Mouse (Mus musculus): ENCODE data around the gene Dohh.
A peak's percentile ranks its signal among the peaks of the same experiment; 100 is the strongest.

The Dohh gene

DNA sequence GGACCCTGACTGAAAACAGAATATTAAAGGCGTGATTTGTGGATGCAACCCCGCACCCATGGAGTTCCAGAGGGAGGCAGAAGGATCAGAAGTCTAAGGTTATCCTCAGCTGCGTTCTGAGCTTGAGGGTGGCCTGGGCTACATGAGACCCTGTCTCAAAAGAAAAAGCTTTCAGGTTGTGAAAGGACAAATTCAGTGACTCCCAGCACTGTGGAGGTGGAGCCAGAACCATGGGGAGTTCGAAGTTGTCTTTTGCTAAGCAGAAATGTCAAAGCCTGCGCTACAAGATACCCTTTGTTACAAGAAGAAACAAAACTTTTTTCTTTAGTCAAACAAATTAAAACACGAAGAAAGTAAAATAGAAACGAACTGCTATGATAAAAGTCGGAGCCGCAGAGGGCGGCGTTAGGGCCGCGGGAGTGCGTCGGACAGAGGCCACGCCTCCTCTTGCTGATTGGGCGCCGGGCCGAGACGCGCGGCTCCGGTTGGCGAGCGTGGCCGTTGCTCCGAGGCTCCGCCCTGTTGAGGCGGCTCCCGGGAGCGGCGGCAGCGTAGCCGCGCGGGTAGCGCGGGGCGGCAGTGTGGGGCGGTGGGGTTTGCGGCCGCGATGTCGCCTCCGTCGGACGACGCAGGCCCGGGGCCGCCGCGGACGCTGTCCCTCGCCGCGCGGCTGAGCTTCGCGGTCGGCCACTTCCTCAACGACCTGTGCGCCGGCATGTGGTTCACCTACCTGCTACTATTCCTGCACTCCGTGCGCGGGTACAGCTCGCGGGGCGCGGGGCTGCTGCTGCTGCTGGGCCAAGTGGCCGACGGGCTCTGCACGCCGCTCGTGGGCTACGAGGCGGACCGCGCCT lies 27.0 kb upstream of the Dohh start, which contains the start of gene Mfsd12:
Mfsd12 (plus strand) TSS at position 501 of the 854 bp plus-strand sequence.
- DNase-seq (ENCODE audit: low read depth, low spot score): peak; percentile 83

DNA sequence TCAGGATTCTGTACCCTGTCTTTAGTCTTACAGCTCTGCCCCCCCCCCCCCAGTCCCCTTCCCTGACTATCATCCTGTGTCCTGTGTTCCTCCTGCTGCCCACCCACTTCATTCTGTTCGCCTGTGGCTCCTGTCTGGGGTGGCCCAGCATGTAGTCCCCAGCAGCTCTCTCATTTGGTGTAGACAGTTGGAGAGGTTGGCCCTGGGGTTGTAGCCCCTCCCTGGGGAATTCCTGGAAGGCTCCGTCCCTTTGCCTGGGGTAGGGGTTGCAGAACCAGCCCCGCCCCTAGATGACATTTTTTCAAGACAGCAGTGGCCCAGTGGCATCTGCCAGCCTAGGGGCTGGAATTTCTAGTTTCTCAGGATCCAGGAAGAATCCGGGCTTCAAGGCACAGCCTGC lies 26.0 kb upstream of the Dohh start:
- no peak for DNase-seq (ENCODE audit: low read depth, low spot score)

DNA sequence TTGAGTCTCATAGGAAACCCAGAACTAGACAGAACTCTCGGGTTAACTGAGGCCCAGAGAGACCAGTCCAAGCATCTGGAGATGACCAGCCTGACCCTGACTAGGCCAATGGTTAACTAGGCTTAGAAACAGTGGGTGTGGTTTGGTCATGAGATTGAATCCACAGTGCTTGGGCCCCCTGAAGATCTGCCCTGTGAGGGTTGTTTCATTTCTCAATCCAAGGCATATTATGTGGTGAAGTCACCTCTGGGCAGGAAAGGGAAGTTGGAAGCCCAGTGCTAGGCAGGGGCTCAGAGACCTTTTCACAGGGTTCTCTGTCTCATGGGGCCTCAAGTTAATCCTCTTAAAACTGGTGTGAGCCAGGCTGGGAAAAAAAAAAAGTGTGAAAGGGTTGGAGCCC lies 25.4 kb upstream of the Dohh start:
- no peak for DNase-seq (ENCODE audit: low read depth, low spot score)

DNA sequence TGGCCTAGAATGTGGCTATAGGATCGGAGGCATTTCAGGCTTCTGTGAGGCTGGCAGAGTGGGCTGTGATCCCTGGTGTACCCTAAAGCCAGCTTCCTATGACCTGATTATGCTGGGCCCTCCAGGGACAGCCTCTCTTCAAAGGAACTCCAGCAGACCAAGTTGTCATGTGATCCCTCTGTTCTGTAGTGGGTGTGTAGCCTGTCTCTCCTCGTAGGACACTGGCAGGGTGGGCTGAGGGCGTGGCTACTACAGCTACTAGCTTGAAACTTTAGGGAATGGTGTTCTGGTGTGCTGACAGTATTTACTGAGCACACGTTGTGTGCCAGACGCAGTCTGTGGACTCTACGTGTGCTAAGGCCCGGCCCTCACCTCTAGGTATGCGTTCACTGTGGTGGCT lies 23.5 kb upstream of the Dohh start:
- DNase-seq (ENCODE audit: low read depth, low spot score): no peak

DNA sequence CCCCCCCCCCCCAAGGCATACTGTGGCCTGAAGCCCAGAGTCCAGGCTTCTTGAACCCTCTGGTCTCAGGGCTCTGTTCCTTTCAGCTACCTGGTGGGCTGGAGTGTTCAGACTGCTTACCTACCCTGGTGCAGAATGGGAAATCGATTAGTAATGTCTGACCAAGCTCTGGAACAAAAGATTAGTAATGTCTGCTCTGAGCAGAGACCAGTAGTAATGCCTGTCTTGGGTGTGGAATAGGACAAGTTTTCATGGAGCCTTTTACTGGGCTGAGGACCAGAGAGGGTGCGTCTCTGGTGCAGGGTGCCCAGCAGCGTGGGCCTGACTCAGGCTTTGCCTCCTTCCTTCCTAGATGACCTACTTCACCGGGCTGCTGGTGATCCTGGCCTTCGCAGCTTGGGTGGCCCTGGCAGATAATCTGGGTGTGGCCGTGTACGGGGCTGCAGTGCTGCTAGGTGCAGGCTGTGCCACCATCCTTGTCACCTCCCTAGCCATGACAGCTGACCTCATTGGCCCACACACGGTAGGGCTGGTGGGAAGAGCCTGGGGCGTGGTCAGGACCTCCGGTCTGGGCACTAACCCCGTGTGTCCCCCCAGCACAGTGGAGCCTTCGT lies 21.8 kb upstream of the Dohh start:
- DNase-seq (ENCODE audit: low read depth, low spot score): peak; percentile 77

DNA sequence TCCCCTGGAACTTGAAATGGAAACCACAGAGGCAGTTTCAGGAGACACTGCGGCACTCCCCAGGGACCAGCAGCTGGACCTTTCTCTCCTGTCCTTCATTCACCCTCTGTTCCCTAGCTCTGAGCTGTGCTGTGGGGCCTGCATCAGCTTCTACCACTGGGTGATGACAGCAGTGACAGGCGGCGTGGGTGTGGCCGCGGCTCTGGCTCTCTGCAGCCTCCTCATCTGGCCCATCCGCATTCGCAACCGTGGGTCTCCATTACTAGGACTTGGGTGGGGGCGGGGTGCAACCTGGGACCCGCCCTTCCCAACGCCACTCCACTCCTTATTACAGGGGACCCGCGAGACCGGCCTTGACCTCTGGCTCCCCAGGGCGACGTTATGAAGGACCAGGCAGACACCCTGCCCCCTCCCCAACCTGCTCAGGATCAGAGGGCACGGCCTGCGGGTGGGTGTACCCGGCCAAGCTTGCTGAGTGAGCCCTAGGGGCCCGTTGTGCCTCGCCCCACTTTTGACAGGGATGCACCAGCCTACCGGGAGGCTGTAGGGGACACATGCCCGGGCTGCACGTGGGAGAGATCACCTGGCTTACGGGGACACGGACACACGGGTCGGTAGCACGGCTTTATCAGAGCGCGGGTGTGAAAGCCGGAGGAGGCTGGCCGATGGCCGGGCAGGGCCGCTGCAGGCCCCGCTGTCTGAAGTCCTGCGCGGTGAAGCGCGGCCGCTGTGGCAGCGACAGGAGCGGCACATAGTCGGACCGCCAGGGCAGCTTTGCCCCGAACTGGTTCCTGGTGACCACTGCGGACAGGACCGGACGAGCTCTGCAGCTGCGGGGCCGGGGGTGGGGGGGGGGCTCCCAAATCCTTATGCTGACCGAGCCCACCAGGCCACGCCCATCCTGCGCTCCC lies 20.5 kb upstream of the Dohh start:
- DNase-seq (ENCODE audit: low read depth, low spot score): no peak

DNA sequence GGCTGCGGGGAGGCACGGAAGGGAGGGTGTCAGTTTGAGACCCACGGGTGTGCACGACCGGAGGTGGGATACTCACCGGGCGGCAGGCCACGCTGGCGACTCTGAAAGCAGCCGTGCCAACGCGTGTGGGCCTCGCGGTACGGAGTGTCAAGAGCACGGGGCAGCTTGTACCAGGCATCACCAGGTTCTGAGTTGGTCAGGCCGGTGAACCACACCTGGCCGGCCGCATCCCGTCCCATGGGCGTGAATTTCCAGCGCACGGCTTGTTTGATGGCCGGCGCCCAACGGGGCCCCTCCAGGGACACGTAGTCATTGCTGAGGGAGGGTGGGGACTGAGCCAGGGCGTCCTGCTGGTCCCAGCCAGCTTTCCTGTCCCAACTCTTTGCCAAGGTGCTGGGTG lies 19.6 kb upstream of the Dohh start:
- no peak for DNase-seq (ENCODE audit: low read depth, low spot score)

DNA sequence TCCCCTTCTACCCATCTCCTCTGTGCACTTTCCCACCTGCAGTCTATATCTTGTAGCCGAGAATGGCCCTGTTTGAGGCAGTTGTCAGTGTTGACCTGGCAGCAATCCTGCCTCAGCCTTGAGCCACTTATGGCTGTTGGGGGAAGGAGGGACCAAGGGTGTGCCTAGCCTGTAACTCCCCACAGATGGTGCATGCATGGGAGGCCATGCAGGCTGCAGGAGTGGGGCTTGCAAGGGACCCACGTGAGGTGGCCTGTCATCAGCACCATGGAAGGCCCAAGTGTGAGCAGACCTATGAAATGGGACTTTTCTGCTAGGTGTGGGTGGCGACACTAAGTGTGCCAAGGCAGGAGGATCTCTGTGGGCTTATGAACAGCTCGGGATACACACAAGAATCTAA lies 19.2 kb upstream of the Dohh start:
- DNase-seq (ENCODE audit: low read depth, low spot score): no peak

DNA sequence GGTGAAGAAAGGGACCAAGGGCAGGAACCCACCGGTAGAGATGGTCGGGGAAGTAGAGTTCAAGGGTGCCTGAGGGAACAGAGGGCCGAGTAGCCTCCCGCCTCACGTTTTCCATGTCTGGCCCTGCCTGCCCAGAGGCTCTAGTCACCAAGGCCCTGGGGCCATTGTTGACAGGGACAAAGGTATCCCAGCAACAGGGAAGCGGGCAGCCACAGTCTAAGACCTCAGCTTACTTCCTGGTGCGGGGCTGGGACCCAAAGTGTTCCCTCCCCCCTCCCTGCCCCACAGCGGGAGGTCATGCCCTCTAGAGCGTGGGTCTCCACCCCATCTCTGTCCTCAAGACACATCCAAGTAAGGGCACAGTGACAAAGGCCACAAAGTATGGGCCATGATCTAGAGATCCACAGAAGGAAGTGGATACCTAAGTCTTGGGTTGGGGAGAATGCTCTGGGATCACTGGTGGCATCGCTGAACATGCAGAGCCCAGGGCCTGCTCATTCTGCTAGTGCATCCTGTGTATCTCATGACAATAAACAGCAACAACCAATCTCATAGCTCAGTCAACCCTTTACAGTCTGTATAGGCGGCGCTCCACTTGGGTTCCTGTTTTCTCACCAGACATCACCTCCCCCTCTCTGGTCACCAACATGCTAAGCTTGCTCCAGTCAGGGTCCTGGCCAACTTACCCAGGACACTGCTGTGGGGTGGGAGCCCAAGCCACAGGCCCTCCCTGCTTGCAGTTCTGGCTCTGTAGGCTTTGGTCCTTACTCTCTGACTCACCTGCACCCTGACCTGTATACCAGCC lies 18.4 kb upstream of the Dohh start, which contains the start of gene 4930404N11Rik:
4930404N11Rik (minus strand) TSS at position 145 of the 805 bp plus-strand sequence.
- no peak for DNase-seq (ENCODE audit: low read depth, low spot score)

DNA sequence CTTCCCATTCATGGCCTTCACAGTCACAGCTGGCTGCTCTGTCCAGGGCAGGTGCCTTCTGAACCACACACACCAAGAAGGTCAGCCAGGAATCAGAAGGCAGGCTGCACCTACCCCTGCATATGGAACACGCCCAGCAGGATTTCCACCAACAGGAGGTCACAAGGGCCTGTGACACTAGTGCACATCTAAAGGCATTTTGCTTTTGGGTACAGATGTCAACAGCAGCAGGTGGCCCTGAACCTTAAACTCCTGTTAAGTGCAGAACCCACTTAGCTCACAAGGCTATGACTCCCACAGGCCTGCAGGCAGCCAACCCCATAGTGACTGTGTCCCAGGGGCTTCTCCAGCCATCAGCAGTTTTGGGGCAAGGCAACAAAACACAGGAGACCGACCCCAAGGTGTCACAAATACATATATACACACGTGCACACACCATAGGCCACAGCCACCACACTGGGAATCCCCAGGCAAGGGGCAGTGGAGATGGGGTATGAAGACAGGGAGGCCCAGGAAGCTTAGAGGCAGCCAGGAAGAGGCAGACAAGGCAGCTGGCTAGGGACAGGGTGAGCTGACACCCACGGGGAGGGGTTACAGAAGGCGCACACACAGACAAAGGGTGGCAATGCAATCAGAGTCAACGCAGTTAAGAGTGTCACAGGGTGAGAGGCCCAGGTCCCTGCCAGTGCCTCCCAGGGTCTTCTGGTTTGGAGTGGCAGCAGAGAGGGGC lies 17.6 kb upstream of the Dohh start:
- no peak for DNase-seq (ENCODE audit: low read depth, low spot score)

DNA sequence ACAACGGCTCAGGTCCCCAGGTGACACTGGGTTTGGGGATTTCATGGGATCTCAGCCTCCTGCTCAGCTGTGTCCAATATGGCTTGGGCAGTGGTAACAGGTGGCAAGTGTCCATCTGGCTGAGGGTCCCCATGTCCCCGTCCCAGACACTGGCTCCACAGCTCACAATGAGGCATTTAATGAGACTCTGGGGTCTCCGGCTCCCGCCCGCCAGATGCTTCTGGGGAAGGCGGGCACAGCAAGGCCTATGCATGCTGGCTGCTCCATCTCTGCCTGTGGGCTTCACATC lies 17.1 kb upstream of the Dohh start:
- no peak for DNase-seq (ENCODE audit: low read depth, low spot score)

DNA sequence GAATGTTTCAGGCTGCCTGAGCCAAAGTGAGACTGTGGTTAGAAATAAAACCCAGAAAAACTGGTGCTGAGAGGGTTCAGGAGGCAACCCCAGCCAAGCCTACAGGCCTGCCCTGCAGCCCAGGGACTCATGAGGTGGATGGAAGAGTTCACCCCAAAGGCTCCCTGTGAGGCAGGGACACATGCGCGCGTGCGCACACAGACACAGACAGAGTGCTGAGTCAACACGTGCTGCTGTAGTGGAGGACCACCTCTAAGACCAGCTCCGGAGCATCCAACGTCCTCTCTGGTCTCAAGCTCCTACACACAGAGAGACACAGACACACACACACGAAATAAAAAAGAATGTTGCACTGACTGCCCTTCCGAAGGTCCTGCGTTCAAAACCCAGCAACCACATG lies 8.9 kb upstream of the Dohh start:
- no peak for DNase-seq (ENCODE audit: low read depth, low spot score)

DNA sequence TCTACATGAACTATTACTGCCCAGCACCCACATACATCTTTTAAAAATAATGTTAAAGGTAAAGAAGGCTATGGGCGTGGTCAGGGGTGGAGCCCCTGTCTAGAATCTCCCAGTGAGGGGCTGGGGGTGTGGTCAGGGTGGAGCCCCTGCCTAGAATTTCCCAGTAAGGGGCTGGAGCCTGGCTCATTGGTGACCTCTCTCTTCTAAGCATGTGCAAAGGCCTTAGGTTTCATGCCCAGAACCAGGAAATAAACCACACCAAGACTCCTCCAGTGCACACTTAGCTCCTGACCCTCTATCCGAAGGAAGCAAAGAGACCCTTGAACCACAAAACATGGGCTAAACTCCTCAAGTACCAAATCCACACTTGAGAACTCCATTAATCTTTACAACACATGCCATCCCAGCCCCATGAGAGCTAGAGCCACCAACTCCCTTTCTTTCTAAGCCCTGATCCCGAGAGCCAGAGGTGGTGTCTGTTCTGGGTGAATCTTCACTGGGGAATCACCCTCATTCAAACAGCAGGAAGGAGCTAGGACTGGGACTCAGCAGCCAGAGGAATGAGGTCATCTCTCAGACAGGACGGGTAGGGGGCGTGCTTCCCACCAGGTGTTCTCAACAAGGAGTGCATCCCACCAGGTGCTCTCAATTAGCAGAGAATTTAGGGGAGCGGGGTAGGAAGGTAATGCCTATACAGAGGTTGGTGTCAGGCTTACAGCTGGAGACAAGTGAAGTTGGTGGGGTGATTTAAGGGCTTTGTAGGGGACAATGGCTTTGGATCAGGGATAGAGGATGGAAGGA lies 7.5 kb upstream of the Dohh start:
- DNase-seq (ENCODE audit: low read depth, low spot score): no peak

DNA sequence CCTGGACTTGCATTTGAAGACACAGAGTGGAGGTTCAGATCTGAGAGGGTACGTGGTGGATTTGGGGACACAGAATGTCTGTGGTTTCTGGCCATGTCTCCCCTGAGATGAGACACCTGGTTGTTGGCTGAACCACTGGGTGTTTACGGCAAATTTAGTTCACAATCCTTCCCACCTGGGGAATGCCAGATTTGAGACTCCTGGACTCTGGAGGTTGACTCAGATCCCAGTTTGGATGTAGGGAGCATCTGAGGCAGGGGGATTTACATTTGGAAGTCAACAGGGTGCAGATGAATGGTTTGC lies 6.9 kb upstream of the Dohh start:
- DNase-seq (ENCODE audit: low read depth, low spot score): no peak

DNA sequence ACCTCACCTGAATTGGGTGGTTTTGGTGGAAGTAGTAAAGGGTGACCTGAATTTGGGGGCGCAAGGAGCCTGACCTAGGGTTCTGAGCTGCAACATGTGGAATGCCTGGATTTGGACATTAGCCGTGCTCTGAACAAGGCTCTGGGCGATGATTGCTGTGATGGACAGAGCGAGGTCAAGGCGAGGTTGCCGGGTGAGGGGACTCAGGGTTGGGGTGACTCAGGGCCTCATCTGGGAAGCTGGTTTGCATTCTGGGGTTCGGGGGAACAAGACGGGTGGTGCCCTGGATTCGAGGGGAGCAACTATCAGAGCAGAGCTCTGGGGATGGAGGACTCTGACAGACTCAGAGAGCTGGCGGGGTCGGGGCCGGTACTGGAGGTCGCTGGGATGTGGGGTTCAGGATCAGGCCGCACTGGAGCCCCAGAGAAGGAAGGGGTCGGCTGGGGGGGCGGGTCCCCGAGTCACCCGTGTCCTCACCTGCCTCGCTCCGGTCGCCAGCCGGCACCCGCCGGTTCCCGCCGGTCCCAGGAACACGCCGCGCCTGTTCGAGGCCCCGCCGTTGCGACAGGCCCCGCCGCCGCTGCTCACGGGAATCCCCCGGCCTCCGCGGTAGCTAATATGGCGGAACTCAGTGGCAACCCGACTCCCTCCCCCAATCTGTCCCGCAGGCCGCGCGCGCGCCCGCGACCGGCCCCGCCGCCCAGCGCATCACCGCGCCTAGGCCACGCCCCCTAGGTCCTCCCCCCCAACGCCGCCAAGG lies 6.3 kb upstream of the Dohh start, which contains the start of gene Fzr1:
Fzr1 (minus strand) TSS at position 724 of the 760 bp plus-strand sequence.
- no peak for DNase-seq (ENCODE audit: low read depth, low spot score)

DNA sequence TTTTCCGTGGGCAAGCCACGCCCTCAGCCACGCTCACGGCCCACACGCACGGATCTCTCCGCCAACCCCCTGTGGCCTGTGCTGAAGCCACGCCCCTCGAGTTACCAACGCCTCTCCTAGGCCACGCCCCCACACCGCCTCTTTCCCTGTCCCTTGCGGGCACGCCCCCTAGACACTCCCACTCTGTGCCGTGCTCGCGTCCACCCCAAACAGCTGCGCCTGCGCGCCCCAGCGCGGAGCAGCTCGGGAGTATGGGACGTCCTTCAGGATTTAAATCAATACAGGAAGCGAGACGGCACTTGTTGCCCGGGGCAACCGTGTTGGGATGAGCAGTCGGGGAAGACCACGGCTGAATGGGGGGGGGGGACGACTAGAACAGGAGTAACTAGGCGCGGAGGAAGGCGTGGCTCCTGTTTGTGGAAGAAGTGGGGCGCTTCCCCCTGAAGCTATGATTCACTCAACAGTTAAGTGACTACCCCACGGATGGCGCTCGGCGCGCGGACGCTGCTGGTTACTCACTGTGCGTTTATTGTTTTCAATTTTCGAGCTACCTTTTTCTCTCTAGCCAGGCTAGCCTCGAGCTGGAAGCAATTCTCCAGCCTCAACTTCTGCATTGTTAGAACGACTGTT lies 5.6 kb upstream of the Dohh start:
- peak; percentile 100 for DNase-seq (ENCODE audit: low read depth, low spot score)

DNA sequence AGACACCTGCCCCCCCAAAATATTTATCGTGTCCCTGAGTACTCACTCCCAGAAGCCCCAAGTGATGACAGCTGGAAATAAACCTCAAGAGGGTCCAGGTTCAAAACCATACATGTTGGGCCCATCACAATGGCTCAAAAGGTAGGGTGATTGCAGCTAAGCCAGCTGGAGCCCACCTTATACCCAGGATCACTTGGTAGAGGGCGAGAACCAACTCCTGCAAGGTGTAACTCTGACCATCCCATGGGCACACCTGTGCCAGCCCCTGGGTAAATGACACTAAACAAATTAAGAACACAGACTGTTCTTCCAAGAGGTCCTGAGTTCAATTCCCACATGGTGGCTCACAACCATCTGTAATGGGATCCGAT lies 5.1 kb upstream of the Dohh start:
- DNase-seq (ENCODE audit: low read depth, low spot score): no peak

DNA sequence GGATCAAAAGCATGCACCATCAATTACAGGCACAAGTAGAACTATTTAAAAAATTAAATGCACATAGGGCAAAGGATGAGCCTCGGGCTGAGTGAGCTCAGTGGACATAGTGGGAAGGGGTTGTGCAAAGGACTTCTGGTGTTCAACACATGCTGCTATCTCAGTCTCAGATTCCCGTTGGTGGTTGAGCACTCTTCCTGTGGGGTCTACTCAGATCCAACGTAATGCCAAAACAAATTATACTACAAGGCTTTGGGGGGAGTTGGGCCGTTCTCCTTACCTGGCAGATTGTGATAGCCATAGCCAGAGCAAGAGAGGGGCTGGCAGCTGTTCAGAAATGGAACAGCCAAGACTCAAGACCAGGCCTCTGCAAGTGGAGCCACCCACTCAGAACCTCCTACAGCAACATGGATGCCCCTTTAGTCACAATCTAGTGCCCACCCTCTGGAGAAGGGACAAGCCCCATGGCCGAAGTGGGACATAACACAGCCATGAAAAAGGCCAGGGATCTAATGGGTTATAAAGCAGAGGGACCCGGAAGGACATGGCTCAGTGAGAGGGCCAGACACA lies 4.3 kb upstream of the Dohh start:
- DNase-seq (ENCODE audit: low read depth, low spot score): no peak

DNA sequence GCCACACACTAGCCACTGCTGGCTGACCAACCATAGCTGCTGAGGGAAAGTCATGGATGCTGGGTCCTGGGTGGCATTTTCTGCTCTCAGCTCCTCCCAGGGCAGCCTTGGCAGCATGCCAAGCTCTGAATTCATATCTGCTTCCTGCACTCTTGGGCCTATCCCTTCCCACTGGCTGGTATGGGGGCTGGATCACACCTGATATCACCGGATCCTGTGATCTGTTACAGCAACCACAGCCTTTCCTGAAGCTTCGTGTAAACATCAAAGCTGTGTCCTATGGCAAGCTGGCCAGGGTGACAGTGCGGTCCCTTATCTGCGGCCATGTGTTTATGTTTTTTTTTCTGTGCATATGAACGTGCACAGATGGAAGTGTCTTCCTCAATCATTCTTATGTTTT lies 2.2 kb upstream of the Dohh start:
- peak; percentile 98 for DNase-seq (ENCODE audit: low read depth, low spot score)

Data from c-Kit-negative CD71-positive TER-119-positive erythroid progenitor cells, embryonic 14.5 days (primary cell).